Mouse (Mus musculus) liver, embryonic 14.5 days (tissue): ENCODE results near the gene Rest.

ENCODE experiments used
- CTCF ChIP-seq: IDR thresholded peaks from 2 replicates; pipeline ENCODE4 v1.5.1; 2016; ENCODE audit warnings: antibody characterized with exemption, low read depth, control low read depth
- EP300 ChIP-seq: IDR thresholded peaks from 2 replicates; pipeline ENCODE4 v1.6.1; 2016; ENCODE audit warnings: antibody characterized with exemption, low read depth

GRCm38 (mm10) chr5:77286904-77287303 is 21.6 kb downstream of the Rest start:
- no peak for TF ChIP-seq CTCF
- no peak for TF ChIP-seq EP300
